Mouse (Mus musculus) stomach, adult 2 months (tissue): ENCODE data around the gene Fam32a. TPM values are rescaled to one million over a fixed set of nuclear protein-coding genes. Genes with fewer than 3 reads are reported as not detected.

Experiments used
- polyA plus RNA-seq: library from polyadenylated mRNA; depleted of rRNA; stranded (reverse); fragments of >200 nt; gene quantifications from 2 replicates; pipeline ENCODE4 v1.2.3, GENCODE M21; 2012; rRNA removed

Gene Fam32a
- polyA plus RNA-seq, result 14.5 and 17.2 TPM in 2 replicates

DNA sequence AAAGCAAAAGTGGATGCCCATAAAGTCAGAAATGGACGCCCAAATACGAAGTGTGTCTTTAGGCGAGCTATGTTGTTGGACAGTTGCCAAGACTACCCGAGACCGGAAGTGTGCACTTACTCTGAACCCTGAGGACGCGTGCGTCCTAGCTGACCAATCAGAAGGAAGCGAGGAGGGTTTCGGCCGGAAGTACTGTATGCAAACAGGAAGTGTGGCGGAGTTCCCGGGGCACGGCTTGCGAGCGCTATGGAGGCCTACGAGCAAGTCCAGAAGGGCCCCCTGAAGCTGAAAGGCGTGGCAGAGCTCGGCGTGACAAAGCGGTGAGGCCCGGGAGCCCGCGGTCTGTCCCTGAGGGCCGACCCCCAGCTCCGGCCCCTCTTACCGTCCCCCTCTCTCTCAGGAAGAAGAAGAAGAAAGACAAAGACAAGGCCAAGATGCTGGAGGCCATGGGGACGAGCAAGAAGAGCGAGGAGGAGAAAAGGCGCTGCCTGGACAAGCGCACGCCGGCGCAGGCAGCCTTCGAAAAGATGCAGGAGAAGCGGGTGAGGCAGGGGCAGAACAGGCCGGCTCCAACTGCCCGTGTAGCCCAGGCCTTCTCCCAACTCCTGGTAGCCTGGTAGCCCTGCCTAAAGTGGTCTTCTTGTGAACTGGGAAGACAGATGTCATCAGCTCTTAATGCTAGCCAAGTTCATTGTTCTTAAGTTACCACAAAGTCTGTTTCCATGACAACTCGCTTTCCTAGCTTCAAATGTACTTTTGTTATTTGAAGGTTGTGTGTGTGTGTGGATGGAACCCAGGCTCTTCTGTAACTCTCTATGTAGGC is at the start of gene Fam32a:
Gene Fam32a, plus strand, starts transcription at position 190 of the 823 bp plus-strand sequence.

GRCm38 (mm10) chr8:72189417-72190214 is 29.9 kb upstream of the Fam32a start, which contains the start of gene Hsh2d:
Gene Hsh2d, plus strand, starts transcription at chr8:72189638.

GRCm38 (mm10) chr8:72212751-72213150 is 6.8 kb upstream of the Fam32a start, which contains the start of gene Cib3:
Gene Cib3, minus strand, starts transcription at chr8:72212837.

DNA sequence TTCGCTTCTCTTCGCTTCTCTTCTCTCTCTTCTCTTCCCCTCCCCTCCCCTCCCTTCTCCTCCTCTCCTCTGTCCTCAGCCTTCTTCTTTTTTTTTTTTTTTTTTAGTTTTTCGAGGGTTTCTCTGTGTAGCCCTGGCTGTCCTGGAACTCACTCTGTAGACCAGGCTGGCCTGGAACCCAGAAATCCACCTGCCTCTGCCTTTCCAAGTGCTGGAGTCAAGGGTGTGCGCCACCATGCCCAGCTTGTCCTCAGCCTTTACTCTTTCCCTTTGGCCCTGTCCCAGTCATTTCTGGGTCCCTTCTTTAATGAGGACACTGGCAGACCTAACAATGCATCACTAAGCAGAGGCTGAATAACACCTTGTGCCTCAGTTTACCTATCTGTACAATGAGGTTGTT is 6.0 kb upstream of the Fam32a start, which contains the start of gene Gm11034:
Gene Gm11034, minus strand, starts transcription at position 101 of the 400 bp plus-strand sequence.

DNA sequence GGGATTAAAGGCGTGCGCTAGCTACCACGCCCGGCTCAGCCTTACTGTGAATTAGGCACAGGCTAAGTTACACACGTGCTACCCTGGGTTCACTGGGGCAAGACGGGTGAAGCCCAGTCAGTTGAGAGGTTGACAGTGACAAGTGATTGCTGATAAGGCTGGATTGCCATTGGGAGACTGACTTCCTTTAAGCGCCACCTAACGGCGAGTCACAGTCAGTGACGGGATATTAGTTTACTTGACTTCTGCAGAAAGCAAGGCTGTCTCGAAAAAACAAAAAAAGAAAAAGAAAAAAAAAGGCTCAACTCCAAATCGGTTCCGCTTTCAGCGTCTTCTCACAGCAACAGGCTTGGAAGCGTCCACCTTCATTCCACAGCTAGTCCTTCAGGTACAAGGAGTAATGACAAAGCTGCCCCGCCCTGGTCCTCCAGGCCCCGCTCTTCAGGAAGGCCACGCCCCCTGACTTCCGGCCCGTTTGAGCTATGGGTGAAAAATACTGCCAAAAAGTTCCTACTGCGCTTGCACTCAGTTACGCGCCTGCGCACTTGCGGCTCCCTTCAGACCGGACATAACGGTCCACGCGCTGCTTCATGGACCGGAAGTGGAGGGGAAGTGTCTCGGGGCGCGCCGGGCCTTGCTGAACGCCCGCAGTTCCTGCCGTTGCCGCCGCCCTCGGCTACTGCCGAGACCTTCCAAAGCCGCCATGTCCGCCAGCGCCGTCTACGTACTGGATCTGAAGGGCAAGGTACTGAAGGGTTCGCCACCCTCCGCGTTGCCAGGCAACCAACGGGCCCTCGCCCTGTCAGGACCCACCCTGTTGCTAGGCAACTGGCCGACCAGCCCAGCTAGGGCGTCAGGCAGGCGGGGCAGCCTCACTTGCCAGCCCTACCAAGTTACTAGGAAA is 20.2 kb downstream of the Fam32a start, which contains the start of gene Ap1m1:
Gene Ap1m1, plus strand, starts transcription at position 520 of the 904 bp plus-strand sequence.

Other genes starting within 250 kb of the Fam32a start
- gene Cyp4f18, start 210.1 kb upstream of the Fam32a start, polyA plus RNA-seq, result 6.1 and 21.1 TPM in 2 replicates
- gene Olfr372, start 178.5 kb upstream of the Fam32a start, polyA plus RNA-seq, result not detected in 2 replicates
- not detected in 2 replicates for gene Olfr373, start 136.6 kb upstream of the Fam32a start, polyA plus RNA-seq
- not detected in 2 replicates for gene Olfr374, start 112.7 kb upstream of the Fam32a start, polyA plus RNA-seq
- gene Tpm4, start 84.8 kb upstream of the Fam32a start, polyA plus RNA-seq, result 26.4 and 27.0 TPM in 2 replicates
- gene Rab8a, start 58.5 kb upstream of the Fam32a start, polyA plus RNA-seq, result 15.6 and 16.6 TPM in 2 replicates
- 2.1 and 2.7 TPM in 2 replicates for gene Hsh2d, start 30.1 kb upstream of the Fam32a start, polyA plus RNA-seq
- 0.16 TPM in 1 of 2 replicates, not detected in the other for gene Cib3, start 6.9 kb upstream of the Fam32a start, polyA plus RNA-seq
- gene Gm11034, start 6.1 kb upstream of the Fam32a start, polyA plus RNA-seq, result not detected in 2 replicates
- gene Ap1m1, start 20.3 kb downstream of the Fam32a start, polyA plus RNA-seq, result 19.7 and 21.1 TPM in 2 replicates
- 0.06 TPM in 1 of 2 replicates, not detected in the other for gene Gm10282, start 85.5 kb downstream of the Fam32a start, polyA plus RNA-seq
- gene Klf2, start 99.3 kb downstream of the Fam32a start, polyA plus RNA-seq, result 17.2 and 35.7 TPM in 2 replicates
- 10.4 and 13.6 TPM in 2 replicates for gene Eps15l1, start 201.7 kb downstream of the Fam32a start, polyA plus RNA-seq
- gene Calr3, start 224.1 kb downstream of the Fam32a start, polyA plus RNA-seq, result not detected in 2 replicates
- 2.2 and 2.8 TPM in 2 replicates for gene 1700030K09Rik, start 224.2 kb downstream of the Fam32a start, polyA plus RNA-seq